Mouse (Mus musculus): ENCODE measurements around the gene Sh2b3. TPM values are rescaled to one million over a fixed set of nuclear protein-coding genes. Genes with fewer than 3 reads are reported as not detected.

The Sh2b3 gene
- polyA plus RNA-seq, 1 experiment: 88.1 TPM

DNA sequence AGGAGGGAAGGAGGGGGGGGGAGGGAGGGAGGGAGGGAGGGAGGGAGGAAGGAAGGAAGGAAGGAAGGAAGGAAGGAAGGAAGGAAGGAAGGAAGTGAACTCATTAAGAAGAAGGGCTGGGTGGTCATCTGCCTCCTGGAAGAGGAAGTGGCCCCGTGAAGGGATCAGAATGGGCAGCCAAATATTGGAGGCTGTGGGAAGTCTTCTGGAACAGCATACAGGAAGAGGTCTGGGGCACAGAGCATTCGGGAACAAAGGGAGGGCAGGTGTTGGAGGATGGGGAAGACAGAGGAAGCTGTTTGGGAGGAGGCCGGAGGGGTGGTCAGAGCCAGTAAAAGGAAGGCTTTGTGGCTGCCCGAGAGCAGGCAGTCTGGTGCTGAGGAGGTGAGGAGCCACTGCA is 7.9 kb upstream of the Sh2b3 start:
- no peak overlapping the region for H3K27ac ChIP-seq (ENCODE audit: insufficient read depth, low read depth, low read length)
- TF ChIP-seq POLR2A (IDR thresholded peaks at IDR 0.05; ENCODE audit: low read depth, low read length) (no peak), CTCF (IDR thresholded peaks at IDR 0.05; ENCODE audit: extremely low read depth, insufficient read length, insufficient replicate concordance, low read depth, low read length) (no peak)
- 47% methylated on average over 4 of the region's 4 CpGs for WGBS
- no peak overlapping the region for H3K4me3 ChIP-seq (ENCODE audit: low read depth, low read length)
- no peaks in the 10 kb centered on the region for H3K27me3 ChIP-seq (ENCODE audit: control insufficient read depth, insufficient read depth, low read length)
- H3K4me1 ChIP-seq (ENCODE audit: control insufficient read depth, insufficient read depth, insufficient read length, low read length): peaks cover 8% of the 10 kb centered on the region; the same call in 1 of the 2 replicates
- H3K36me3 ChIP-seq (ENCODE audit: control insufficient read depth, insufficient read depth, low read length): no peaks in the 10 kb centered on the region

DNA sequence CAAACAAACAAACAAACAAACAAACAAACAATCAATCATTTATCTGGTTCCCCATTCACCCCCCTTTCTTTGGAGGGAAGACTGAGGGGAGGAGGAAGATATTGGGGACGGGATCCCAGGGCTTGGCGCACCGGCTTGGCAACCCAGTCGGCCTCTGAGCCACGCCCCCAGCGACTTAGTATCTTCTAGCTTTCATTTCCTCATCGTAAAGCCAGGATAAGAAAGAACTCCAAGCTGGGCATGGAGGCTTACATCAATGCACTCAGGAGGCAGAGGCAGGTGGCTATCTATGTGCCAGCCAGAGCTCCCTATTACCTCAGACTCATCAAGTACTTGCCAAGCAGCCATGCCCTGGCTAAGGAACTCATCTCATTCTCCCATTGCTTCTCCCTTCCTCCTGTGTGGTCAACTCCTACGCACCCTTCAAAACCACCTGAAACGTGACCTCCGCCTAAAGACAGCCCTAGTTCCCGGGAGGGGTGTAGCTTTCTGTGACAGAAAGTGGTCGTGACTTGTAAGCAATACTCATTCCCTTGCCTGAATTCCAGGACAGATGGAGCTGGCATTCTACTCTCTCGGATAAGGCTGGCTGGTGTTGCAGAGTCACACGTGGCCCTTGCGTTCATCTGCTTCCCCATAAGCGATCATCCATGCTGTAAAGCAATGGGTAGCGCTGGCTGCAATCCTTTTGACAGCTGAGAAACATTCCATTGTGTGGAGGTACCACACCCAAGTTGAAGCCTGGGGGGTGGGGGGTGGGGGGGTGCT is 5.9 kb upstream of the Sh2b3 start:
- Histone ChIP-seq H3K27me3 (ENCODE audit: control insufficient read depth, insufficient read depth, low read length) (no peaks in the 10 kb centered on the region), H3K36me3 (ENCODE audit: control insufficient read depth, insufficient read depth, low read length) (no peaks in the 10 kb centered on the region), H3K27ac (ENCODE audit: insufficient read depth, low read depth, low read length) (no peak overlapping the region), H3K4me1 (ENCODE audit: control insufficient read depth, insufficient read depth, insufficient read length, low read length) (peaks cover 11% of the 10 kb centered on the region; the same call in 1 of the 2 replicates), H3K4me3 (ENCODE audit: low read depth, low read length) (peak overlapping the region; percentile 67)
- no peak for TF ChIP-seq POLR2A (IDR thresholded peaks at IDR 0.05; ENCODE audit: low read depth, low read length)
- no peak for TF ChIP-seq CTCF (IDR thresholded peaks at IDR 0.05; ENCODE audit: extremely low read depth, insufficient read length, insufficient replicate concordance, low read depth, low read length)
- WGBS: 16% methylated on average over 17 of the region's 17 CpGs

DNA sequence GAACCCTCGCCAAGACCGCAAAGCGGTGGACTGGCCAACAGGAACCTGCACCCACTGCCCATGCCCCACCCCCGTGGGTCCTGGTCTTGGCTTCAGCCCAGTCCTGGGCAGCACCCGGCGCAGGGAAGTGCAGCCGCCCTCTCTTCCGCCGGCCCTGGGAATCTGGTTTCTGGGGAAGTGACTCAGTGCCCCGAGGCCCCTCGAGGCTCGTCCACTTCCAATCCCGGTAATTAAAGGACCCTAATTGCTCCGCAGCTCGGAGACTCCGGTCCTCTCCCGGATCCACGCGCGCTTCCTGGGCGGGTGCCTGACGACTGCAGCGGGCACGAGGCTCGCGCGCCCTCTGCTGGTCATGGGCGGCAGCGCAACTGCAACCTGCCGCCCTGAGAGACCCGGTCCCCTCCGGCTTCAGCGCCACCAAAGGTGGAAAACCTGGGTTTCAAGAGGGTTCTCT is 5.2 kb upstream of the Sh2b3 start:
- Histone ChIP-seq H3K27me3 (ENCODE audit: control insufficient read depth, insufficient read depth, low read length) (no peaks in the 10 kb centered on the region), H3K36me3 (ENCODE audit: control insufficient read depth, insufficient read depth, low read length) (no peaks in the 10 kb centered on the region), H3K4me1 (ENCODE audit: control insufficient read depth, insufficient read depth, insufficient read length, low read length) (peaks cover 11% of the 10 kb centered on the region; the same call in 1 of the 2 replicates), H3K27ac (ENCODE audit: insufficient read depth, low read depth, low read length) (0 out of 2 replicates have a peak overlapping the region, but pooled peaks have one; percentile 14), H3K4me3 (ENCODE audit: low read depth, low read length) (peak overlapping the region; percentile 67)
- TF ChIP-seq CTCF (IDR thresholded peaks at IDR 0.05; ENCODE audit: extremely low read depth, insufficient read length, insufficient replicate concordance, low read depth, low read length): peak; percentile 92
- TF ChIP-seq POLR2A (IDR thresholded peaks at IDR 0.05; ENCODE audit: low read depth, low read length): no peak
- under 1% methylated on average over 33 of the region's 33 CpGs for WGBS

DNA sequence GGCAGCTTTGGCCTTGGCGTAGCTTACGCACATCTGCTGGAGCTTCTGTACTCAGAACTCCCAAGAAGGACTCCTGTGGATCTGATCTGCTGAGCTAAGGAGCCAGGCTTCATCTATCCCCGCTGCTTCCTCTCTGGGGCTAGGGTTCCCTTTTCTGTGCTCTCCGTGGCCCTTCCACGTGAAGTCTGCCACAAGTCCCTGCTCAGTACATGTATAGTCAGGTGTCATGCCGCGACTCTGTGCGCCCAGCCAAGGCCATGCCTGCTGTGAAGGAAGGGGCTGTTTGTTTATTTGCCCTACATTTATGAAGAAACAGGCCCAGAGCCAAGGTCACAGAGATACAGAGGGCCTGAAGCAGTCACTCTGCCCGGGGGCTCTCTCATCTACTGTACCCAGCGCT is 4.5 kb upstream of the Sh2b3 start:
- no peaks in the 10 kb centered on the region for H3K36me3 ChIP-seq (ENCODE audit: control insufficient read depth, insufficient read depth, low read length)
- H3K4me3 ChIP-seq (ENCODE audit: low read depth, low read length): no peak overlapping the region
- WGBS: 40% methylated on average over 10 of the region's 10 CpGs
- TF ChIP-seq CTCF (IDR thresholded peaks at IDR 0.05; ENCODE audit: extremely low read depth, insufficient read length, insufficient replicate concordance, low read depth, low read length) (no peak), POLR2A (IDR thresholded peaks at IDR 0.05; ENCODE audit: low read depth, low read length) (no peak)
- no peak overlapping the region for H3K27ac ChIP-seq (ENCODE audit: insufficient read depth, low read depth, low read length)
- H3K27me3 ChIP-seq (ENCODE audit: control insufficient read depth, insufficient read depth, low read length): no peaks in the 10 kb centered on the region
- H3K4me1 ChIP-seq (ENCODE audit: control insufficient read depth, insufficient read depth, insufficient read length, low read length): peaks cover 11% of the 10 kb centered on the region

DNA sequence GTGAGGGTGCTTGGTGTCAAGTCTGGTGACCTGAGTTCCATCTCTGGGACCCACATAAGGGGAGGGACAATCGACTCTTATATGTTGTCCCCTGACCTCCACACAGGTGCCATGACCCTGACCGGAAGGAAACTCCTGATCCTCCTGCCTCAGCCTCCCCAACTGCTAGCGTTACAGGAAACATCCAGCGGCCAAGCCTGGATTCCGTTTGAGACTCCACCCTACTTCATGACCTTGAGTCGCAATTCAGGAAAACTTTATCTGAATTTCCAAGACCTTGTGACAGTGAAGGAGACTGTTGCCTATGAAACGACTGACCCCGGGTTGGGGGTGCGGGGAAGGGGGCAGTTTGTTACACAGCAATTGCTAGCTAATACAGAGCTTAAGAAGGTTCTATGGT is 4.1 kb upstream of the Sh2b3 start:
- no peak overlapping the region for H3K27ac ChIP-seq (ENCODE audit: insufficient read depth, low read depth, low read length)
- WGBS: 88% methylated on average over 9 of the region's 9 CpGs
- TF ChIP-seq POLR2A (IDR thresholded peaks at IDR 0.05; ENCODE audit: low read depth, low read length): no peak
- no peak for TF ChIP-seq CTCF (IDR thresholded peaks at IDR 0.05; ENCODE audit: extremely low read depth, insufficient read length, insufficient replicate concordance, low read depth, low read length)

DNA sequence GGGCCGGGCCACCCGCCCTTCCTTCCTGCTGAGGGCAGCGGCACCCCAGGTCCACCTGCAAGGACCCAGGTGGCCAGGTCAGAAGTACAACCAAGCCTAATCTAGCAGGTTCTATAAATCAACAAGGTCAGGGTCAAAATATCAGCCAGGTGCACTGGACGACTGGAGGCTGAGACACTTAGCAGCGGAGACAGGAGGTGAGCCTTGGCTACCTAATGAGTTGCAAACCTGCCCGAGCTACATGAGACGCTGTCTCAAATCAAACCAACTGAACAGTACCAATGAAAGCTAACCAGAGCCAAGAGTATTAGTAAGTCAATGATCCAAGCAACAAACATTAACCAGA is 1.7 kb upstream of the Sh2b3 start:
- H3K36me3 ChIP-seq (ENCODE audit: control insufficient read depth, insufficient read depth, low read length): no peaks in the 10 kb centered on the region
- peaks cover 27% of the 10 kb centered on the region for H3K4me1 ChIP-seq (ENCODE audit: control insufficient read depth, insufficient read depth, insufficient read length, low read length)
- H3K27me3 ChIP-seq (ENCODE audit: control insufficient read depth, insufficient read depth, low read length): no peaks in the 10 kb centered on the region
- peak overlapping the region; percentile 91 for H3K27ac ChIP-seq (ENCODE audit: insufficient read depth, low read depth, low read length)
- TF ChIP-seq CTCF (IDR thresholded peaks at IDR 0.05; ENCODE audit: extremely low read depth, insufficient read length, insufficient replicate concordance, low read depth, low read length): no peak
- TF ChIP-seq POLR2A (IDR thresholded peaks at IDR 0.05; ENCODE audit: low read depth, low read length): no peak
- peak overlapping the region; percentile 94 for H3K4me3 ChIP-seq (ENCODE audit: low read depth, low read length)
- 6% methylated on average over 7 of the region's 7 CpGs for WGBS

More for the DNA sequence above, 4.1 kb upstream of the Sh2b3 start:
- H3K36me3 ChIP-seq (ENCODE audit: control insufficient read depth, insufficient read depth, low read length): no peaks in the 10 kb centered on the region
- H3K4me1 ChIP-seq (ENCODE audit: control insufficient read depth, insufficient read depth, insufficient read length, low read length): peaks cover 11% of the 10 kb centered on the region
- H3K27me3 ChIP-seq (ENCODE audit: control insufficient read depth, insufficient read depth, low read length): no peaks in the 10 kb centered on the region
- H3K4me3 ChIP-seq (ENCODE audit: low read depth, low read length): no peak overlapping the region

DNA sequence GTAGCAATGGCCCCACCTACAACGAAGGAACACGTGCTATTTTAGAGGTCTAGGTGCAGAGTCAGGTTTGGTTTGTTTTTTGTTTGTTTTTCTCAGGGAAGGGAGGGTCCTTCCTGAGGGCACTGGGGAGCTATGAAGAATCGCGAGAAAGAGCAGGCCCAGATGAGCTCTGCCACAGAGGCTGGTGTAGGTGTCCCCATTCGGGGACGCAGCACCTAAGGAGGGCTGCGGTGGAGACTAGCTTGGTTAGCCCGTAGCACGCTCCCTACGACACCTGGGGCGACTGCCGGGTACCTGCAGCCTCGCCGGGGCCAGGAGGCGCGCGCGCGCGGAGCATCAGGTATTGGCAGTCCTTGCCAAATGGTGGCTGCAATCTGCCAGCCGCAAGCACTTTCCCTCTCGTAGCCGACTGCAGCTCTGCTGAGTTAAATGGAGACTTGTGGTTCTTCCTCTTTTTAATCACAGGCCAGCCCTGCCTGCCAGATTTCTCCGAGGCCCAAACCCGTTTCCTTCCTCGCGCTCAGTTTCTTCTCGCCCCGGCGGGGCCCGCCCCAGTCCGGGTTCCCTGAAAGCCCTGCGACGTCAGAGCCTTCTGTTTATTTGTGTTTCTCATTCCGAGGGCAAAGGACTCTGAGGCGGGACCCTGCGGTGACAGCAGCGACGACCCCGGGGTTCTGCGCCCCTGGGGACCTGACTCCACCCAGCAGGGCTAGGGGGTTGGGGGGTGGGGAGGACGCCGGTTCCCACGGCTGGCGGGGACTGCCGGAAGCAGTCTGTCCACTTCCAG is 1.1 kb upstream of the Sh2b3 start:
- under 1% methylated on average over 46 of the region's 46 CpGs for WGBS
- Histone ChIP-seq H3K27ac (ENCODE audit: insufficient read depth, low read depth, low read length) (peak overlapping the region; percentile 91), H3K27me3 (ENCODE audit: control insufficient read depth, insufficient read depth, low read length) (no peaks in the 10 kb centered on the region), H3K36me3 (ENCODE audit: control insufficient read depth, insufficient read depth, low read length) (no peaks in the 10 kb centered on the region), H3K4me3 (ENCODE audit: low read depth, low read length) (peak overlapping the region; percentile 94), H3K4me1 (ENCODE audit: control insufficient read depth, insufficient read depth, insufficient read length, low read length) (peaks cover 32% of the 10 kb centered on the region)
- TF ChIP-seq POLR2A (IDR thresholded peaks at IDR 0.05; ENCODE audit: low read depth, low read length) (peak; percentile 32; the same call in 1 of the 2 replicates), CTCF (IDR thresholded peaks at IDR 0.05; ENCODE audit: extremely low read depth, insufficient read length, insufficient replicate concordance, low read depth, low read length) (no peak)

All from small intestine, adult 2 months (tissue).